Mouse (Mus musculus): ENCODE results near the gene 2410137M14Rik.
A peak's percentile ranks its signal among the peaks of the same experiment; 100 is the strongest.
"Not testable (repeated sequence)": the region's sequence is repeated elsewhere in the genome, so short reads cannot be mapped to it uniquely, and the experiment has no call there.

Gene 2410137M14Rik

GRCm38 (mm10) chr17:36993770-36994325 lies 12.8 kb upstream of the 2410137M14Rik start:
- DNase-seq (ENCODE audit: low read depth), result no peak

- no peak for DNase-seq (ENCODE audit: low read depth)
Observed at GRCm38 (mm10) chr17:36992336-36993104, 11.5 kb upstream of the 2410137M14Rik start.

DNA sequence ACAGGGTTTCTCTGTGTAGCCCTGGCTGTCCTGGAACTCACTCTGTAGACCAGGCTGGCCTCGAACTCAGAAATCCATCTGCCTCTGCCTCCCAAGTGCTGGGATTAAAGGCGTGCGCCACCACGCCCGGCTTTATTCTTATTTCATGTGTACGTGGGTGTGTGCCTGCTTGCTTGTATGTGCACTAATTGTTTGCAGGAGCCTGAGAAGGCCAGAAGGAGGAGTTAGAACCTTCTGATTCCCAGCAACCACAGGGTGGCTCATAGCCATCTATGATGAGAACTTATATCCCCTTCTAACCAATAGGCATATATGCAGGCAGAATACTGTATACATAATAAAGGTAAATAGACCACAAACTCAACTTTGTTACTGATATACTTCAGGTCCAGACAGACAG lies 9.6 kb upstream of the 2410137M14Rik start:
- not testable (repeated sequence) for DNase-seq (ENCODE audit: low read depth)

GRCm38 (mm10) chr17:36989437-36989836 lies 8.4 kb upstream of the 2410137M14Rik start, which contains the start of gene H2-M5:
Gene H2-M5, minus strand, starts transcription at chr17:36989537.
- no peak for DNase-seq (ENCODE audit: low read depth)

DNA sequence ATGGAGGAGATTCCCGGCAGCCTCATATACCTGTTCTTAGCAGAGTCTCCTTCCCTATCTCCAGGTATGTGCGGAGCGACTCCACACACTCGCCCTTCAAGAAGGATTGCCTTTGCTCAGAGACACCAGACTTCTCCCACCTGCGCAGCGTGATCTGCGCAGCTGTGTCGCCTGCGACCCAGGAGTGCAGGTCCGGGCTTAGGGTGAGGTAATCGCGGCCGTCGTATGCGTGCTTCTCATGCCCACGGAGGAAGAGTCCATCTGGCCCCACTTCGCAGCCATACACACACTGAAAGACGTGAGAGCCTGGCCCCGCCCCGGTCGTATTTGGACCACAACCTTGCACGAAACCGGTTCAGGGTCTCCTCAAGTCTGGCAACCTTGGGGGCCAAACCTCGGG lies 7.4 kb upstream of the 2410137M14Rik start:
- no peak for DNase-seq (ENCODE audit: low read depth)

GRCm38 (mm10) chr17:36982253-36983155 lies 1.5 kb upstream of the 2410137M14Rik start:
- DNase-seq (ENCODE audit: low read depth), result no peak

GRCm38 (mm10) chr17:36981845-36982244 lies 808 bp upstream of the 2410137M14Rik start:
- no peak for DNase-seq (ENCODE audit: low read depth)

GRCm38 (mm10) chr17:36973271-36973787 lies 7.7 kb downstream of the 2410137M14Rik start:
- DNase-seq (ENCODE audit: low read depth), result no peak

DNA sequence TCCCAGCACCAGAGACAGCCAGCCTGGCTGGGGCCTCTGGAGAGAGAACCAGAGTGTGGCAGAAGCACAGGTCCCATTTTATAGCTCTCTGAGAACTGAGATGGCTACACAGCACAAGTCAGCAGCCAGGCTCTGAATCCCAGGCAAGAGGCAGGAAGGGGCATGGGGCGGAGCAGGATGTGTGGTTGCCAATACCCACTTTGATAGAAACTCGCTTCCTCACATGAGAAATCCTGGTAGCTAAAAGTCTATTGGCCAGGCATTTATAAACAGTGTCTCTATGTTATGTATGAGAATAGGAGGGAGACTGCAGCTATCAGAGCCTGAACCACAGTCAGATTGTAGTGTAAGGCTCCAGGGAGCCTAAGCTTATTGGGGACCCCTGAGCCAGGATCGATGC lies 8.2 kb downstream of the 2410137M14Rik start:
- no peak for DNase-seq (ENCODE audit: low read depth)

DNA sequence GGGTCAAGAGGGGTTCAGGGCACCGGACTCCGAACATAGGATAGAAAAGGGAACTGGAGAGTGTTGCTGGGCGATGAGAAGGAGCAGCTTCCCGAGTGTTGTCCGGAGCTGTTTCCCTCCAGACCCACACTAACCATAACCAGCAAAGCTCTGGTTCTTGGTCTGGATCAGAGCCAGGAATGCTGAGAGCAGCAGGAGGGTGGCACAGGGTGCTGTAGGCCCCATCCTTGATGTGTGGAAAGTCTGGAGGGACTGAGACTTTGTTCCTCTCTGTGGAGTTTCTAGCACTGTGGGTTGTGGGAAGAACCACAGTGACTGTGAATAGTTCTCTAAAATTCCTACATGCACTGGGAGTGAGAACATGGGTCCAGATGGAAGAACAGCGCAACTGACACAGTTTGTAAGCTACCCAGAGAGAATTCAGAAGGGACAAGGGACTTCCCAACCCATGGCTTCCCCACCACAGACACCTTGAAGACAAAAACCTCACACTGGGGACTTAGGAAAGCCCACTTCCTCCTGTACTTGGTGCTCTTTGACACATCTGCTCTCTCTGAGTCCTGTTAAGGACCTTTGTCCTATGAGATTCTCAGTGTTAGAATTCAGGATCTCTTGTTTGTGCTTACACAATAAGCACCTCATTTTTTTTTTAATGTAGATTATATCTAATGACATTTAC lies 9.7 kb downstream of the 2410137M14Rik start:
- no peak for DNase-seq (ENCODE audit: low read depth)

GRCm38 (mm10) chr17:36970316-36970890 lies 10.6 kb downstream of the 2410137M14Rik start:
- no peak for DNase-seq (ENCODE audit: low read depth)

GRCm38 (mm10) chr17:36966875-36967274 lies 14.2 kb downstream of the 2410137M14Rik start:
- DNase-seq (ENCODE audit: low read depth), result no peak

- peak; percentile 44 for DNase-seq (ENCODE audit: low read depth)
Observed at GRCm38 (mm10) chr17:36961125-36961524, 19.9 kb downstream of the 2410137M14Rik start.

DNA sequence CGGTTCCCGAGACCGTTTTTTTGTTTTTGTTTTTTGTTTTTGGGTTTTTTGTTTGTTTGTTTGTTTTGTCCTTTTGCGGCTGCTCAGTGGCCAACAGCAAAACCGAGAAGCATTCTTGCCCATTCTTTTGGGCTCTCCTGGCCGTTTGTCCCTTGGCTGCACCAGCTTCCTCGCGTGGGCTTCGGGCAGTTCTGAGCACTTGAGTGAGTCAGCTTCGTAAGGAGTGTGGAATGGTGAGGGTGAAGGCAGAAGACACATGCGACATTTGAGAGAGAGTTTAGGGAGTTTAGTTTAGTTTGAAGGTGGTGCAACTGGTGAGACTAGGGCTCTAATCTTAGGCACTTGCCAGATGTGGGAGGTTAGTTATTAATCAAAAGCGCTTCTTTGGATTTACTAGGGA lies 22.2 kb downstream of the 2410137M14Rik start:
- DNase-seq (ENCODE audit: low read depth), result peak; percentile 51

- peak; percentile 99 for DNase-seq (ENCODE audit: low read depth)
Observed at GRCm38 (mm10) chr17:36957999-36958743, 22.9 kb downstream of the 2410137M14Rik start, which contains the start of the genes Znrd1 and Znrd1as. Gene Znrd1, minus strand, starts transcription at chr17:36958559. Gene Znrd1as, plus strand, starts transcription at chr17:36958592.

- DNase-seq (ENCODE audit: low read depth), result no peak
Observed at GRCm38 (mm10) chr17:36953062-36953461, 28.0 kb downstream of the 2410137M14Rik start.

- no peak for DNase-seq (ENCODE audit: low read depth)
Observed at GRCm38 (mm10) chr17:36952631-36953030, 28.4 kb downstream of the 2410137M14Rik start.

- DNase-seq (ENCODE audit: low read depth), result peak; percentile 99
Observed at GRCm38 (mm10) chr17:36950981-36951947, 29.8 kb downstream of the 2410137M14Rik start, which contains the start of gene Ppp1r11. Gene Ppp1r11, minus strand, starts transcription at chr17:36951741.

- no peak for DNase-seq (ENCODE audit: low read depth)
Observed at GRCm38 (mm10) chr17:36949265-36949664, 31.8 kb downstream of the 2410137M14Rik start.
